Mouse (Mus musculus): ENCODE measurements around the gene Gipr. TPM values are rescaled to one million over a fixed set of nuclear protein-coding genes. Genes with fewer than 3 reads are reported as not detected.
A peak's percentile ranks its signal among the peaks of the same experiment; 100 is the strongest.

Gipr gene
- total RNA-seq (2017): not detected in 2 replicates

GRCm38 (mm10) chr7:19165656-19166423, at the start of gene Gipr:
TSS of gene Gipr (minus strand) at chr7:19166127.
- ATAC-seq (replicated peaks; ENCODE audit: low read depth, poor library complexity, severe bottlenecking): peak; percentile 44

DNA sequence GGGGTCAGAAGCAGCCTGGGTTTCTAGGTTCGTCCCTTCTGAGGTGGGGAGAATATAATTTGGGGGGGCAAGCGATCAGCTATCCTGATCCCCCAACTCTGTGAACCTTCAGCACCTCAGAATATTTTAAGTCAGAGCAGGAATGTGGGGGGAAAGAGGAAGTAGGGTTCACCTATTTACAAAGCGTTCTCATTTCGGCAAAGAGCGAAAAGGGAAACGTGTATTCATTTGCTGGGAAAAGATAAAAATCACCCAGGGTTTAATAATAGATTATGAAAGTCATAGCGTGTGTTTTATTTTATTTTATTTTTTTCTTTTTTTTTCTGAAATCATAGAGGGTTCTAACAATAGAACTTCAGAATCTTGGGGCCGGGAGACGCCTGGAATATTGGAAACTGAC, 49.0 kb upstream of the Gipr start:
- no peak for ATAC-seq (replicated peaks; ENCODE audit: low read depth, poor library complexity, severe bottlenecking)

GRCm38 (mm10) chr7:19214369-19214768, 48.4 kb upstream of the Gipr start:
- ATAC-seq (replicated peaks; ENCODE audit: low read depth, poor library complexity, severe bottlenecking): peak; percentile 24; the same call in 1 of the 2 replicates

DNA sequence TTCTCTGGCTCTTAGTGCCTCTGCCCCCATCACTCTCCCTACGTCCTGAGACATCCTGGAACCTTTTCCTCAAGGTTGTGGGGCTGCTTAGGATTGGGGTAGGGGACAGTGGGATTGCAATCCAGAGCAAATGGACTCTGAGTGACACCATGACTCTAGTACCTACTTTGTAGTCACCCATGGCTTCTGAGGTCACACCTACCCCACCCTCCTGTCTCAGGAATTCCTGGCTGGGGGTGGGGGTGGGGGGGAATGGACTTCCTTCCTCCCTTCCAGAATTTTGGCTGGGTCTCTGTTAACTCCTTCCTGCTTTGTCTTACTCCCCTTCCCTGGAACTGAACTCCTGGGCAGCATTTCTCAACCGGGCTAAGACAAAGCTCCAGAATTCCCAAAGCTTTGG, 47.5 kb upstream of the Gipr start:
- ATAC-seq (replicated peaks; ENCODE audit: low read depth, poor library complexity, severe bottlenecking): no peak

GRCm38 (mm10) chr7:19211996-19212755, 46.2 kb upstream of the Gipr start, which contains the start of gene Gpr4:
TSS of gene Gpr4 (plus strand) at chr7:19212538.
- ATAC-seq (replicated peaks; ENCODE audit: low read depth, poor library complexity, severe bottlenecking): no peak; the same call in 1 of the 2 replicates

DNA sequence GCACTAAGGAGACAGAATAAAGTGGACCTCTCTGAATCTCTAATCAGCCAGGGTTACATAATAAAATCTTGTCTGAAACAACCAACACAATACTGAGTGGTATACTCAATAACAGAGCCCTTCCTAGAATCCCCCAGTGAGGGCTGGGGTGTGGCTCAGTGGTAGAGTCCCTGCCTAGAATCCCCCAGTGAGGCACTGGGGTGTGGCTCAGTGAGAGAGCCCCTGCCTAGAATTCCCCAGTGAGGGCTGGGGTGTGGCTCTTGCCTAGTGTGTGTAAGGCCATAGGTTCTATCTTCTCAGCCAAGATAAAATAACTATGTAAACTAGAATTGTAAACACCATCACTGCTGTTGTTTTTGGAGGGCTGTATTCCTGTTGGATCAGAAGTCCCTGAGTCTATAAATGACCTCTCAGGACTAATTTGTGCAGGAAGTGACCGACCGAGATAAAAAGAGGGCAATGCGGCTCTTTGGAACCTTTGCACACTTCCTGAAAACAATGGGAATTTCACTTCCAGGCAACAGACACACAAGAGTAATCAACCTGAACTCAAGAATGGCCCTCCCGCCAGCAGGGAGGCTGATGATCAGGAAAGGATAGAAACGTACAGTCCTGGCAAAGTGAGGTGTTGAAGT, 45.2 kb upstream of the Gipr start:
- no peak for ATAC-seq (replicated peaks; ENCODE audit: low read depth, poor library complexity, severe bottlenecking)

- no peak for ATAC-seq (replicated peaks; ENCODE audit: low read depth, poor library complexity, severe bottlenecking)
These were observed 44.1 kb upstream of the Gipr start for GRCm38 (mm10) chr7:19210010-19210409.

DNA sequence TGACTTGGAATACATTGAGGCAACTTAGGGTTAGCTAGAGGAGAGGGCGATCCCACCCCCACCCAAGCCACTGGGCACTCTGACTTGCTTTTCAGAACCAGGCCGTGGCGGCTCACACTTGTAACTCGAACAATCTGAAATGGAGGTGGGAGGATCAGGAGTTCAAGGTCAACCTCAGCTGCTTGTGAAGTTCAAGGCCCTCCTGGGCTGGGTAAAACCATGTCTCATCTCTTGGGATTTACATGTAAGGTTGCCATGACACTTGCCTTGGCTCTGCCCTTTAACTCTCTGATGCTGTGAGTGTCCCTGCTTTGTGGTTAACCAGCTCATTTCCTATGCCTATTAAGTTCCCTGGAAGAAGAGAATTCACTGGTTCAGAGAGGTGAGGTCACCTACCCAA, 43.6 kb upstream of the Gipr start:
- no peak for ATAC-seq (replicated peaks; ENCODE audit: low read depth, poor library complexity, severe bottlenecking)

DNA sequence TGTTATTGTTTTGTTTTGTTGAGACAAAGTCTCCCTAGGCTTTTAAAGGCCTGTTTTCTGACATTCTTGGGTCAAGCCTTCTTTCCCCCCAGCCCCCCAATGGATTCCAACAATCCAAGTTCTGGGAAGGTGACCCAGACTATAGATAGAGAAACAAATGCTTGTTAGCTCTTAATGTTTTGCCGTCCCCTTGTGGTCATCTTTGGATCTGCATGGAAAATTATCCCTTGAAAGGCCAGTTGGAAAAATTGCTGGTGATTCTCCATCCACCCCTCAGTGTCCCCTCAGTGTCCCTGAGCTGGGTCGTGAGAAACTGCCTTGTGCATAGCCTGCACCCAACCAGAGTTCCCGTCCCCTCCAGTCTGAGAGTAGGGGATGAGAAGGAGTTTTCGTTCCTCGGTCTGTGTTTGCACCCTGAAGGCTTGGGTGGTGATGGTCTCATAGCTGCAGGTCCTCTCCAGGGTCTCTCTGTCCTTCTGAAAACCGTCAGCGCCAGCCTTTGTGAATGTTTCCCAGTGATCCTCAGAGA, 43.1 kb upstream of the Gipr start:
- ATAC-seq (replicated peaks; ENCODE audit: low read depth, poor library complexity, severe bottlenecking): 0 out of 2 replicates have a peak, but pooled peaks have one; percentile 26

DNA sequence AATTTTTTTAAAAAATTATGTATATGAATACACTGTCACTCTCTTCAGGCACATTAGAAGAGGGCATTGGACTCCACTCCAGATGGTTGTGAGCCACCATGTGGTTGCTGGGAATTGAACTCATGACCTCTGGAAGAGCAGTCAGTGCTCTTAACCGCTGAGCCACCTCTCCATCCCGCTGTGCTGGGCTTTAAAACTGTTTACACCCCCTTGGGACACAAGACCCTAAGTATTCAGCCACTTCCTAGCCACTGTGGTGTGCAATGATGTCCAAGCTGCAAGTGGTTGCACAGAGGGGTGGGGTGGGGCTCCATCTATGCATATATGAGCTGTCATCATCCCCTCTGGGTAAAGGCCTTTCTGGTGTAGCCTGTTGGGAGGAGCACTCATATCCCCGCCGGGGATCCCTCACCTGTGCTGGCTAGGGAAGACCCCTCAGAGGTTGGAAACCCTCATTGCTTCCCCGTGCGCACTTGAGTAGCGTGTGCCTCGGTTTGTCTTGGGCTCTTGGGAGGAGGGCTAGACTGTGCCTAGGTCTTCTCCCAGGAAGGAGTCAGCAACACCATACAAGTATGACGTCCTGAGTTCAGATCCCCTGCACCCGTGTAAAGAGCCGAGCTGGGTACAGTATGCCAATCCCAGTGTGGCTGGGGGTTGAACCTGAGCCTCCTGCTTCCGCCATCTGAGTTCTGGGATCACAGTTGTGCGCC, 42.4 kb upstream of the Gipr start:
- no peak for ATAC-seq (replicated peaks; ENCODE audit: low read depth, poor library complexity, severe bottlenecking)

- ATAC-seq (replicated peaks; ENCODE audit: low read depth, poor library complexity, severe bottlenecking): no peak
These were observed 36.3 kb upstream of the Gipr start for GRCm38 (mm10) chr7:19202065-19202850.

DNA sequence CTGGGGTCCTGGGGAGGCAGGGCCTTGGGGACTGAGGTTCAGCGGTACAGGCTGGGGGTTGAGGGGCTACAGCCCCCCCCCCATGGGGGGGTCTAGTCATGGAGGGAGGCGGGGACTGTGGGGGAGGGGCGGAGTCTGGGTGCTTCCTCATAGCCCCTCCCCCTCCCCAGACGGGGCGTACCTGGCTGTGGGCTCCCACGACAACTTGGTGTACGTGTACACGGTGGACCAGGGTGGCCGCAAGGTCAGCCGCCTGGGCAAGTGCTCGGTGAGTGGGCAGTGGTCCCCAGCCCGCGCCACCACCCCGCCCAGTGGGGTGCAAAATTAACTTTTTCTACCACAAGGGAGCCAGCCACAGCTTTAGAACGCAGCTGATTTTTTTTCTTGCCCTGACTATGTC, 35.7 kb upstream of the Gipr start:
- ATAC-seq (replicated peaks; ENCODE audit: low read depth, poor library complexity, severe bottlenecking): no peak

DNA sequence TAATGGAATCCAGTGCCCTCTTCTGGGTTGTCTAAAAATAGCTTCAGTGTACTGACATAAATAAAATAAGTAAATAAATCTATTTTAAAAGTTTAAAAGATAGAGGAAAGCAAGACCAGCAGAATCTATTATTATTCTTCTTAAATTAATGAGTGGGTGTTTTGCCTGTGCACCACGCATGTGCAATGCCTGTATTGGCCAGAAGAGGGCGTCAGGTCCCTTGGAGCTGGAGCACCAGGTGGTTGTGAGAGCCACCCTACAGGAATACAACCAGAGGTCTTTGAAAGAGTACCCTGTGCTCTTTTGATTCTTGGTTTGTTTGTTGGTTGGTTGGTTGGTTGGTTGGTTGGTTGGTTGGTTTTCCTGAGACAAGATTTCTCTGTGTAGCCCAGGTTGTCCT, 32.1 kb upstream of the Gipr start:
- ATAC-seq (replicated peaks; ENCODE audit: low read depth, poor library complexity, severe bottlenecking): peak; percentile 64

- ATAC-seq (replicated peaks; ENCODE audit: low read depth, poor library complexity, severe bottlenecking): 0 out of 2 replicates have a peak, but pooled peaks have one; percentile 31
These were observed 30.7 kb upstream of the Gipr start for GRCm38 (mm10) chr7:19196676-19197075.

DNA sequence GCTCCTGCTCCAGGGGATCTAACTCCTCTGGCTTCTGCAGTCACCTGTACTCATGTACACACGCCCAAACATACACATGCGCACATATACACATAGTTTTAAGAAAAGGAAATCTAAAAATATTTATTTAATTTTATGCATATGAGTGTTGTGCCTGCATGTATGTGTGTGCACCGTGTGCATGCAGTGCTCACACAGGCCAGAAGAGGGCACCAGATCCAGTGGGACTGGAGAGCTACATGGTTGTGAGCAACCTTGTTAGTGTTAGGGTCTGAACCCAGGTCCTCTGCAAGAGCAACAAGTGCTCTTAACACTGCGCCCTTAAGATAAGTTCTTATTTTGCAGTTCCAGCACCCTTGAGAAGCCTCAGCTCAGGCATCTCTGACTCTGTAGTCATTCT, 28.7 kb upstream of the Gipr start:
- ATAC-seq (replicated peaks; ENCODE audit: low read depth, poor library complexity, severe bottlenecking): no peak

- no peak for ATAC-seq (replicated peaks; ENCODE audit: low read depth, poor library complexity, severe bottlenecking)
These were observed 18.8 kb upstream of the Gipr start for GRCm38 (mm10) chr7:19184758-19185157.

DNA sequence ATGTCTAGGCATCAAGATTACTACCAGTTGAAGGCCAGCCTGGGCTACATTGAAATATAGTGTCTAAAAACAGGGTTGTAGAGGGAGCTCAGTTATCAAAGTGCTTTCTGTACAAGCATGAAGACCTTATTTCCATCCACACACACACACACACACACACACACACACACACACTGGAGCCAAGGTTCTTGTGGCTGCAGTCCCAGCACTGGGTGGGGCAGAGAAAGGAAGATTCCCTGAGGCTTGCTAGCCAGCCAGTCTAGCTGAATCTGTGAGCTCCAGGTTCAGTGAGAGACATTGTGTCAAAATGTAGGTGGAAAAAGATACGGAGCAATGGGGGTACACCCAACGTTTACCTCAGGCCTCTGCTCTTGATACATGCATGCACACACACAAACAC, 18.3 kb upstream of the Gipr start:
- no peak for ATAC-seq (replicated peaks; ENCODE audit: low read depth, poor library complexity, severe bottlenecking)

GRCm38 (mm10) chr7:19180862-19181429, 15.0 kb upstream of the Gipr start:
- ATAC-seq (replicated peaks; ENCODE audit: low read depth, poor library complexity, severe bottlenecking): peak; percentile 36

GRCm38 (mm10) chr7:19179936-19180335, 14.0 kb upstream of the Gipr start:
- ATAC-seq (replicated peaks; ENCODE audit: low read depth, poor library complexity, severe bottlenecking): no peak

Data from common myeloid progenitor, adult 5-6 weeks (primary cell).